Mouse (Mus musculus) C2C12 (cell line): ENCODE data around the gene Naa50. TPM values are rescaled to one million over a fixed set of nuclear protein-coding genes. Genes with fewer than 3 reads are reported as not detected.

Experiments used
- H3K27me3 ChIP-seq: one replicate; pipeline ENCODE4 v1.6.1; 2011; ENCODE audit not compliant: control insufficient read depth, insufficient read depth, insufficient read length
- H3K36me3 ChIP-seq: one replicate; pipeline ENCODE4 v1.6.1; 2011; ENCODE audit not compliant: control insufficient read depth, insufficient read depth
- H3K4me3 ChIP-seq: one replicate; pipeline ENCODE4 v1.5.1; 2011; ENCODE audit warnings: mild to moderate bottlenecking, control low read depth; ENCODE audit not compliant: poor library complexity, insufficient read depth, severe bottlenecking
- H3K79me2 ChIP-seq: one replicate; pipeline ENCODE4 v1.6.1; 2011; ENCODE audit not compliant: control insufficient read depth, insufficient read depth
- H3K79me3 ChIP-seq: one replicate; pipeline ENCODE4 v1.6.1; 2011; ENCODE audit warnings: low read depth, control low read depth
- H3ac ChIP-seq: one replicate; pipeline ENCODE3; 2011; ENCODE audit warnings: low read depth; ENCODE audit not compliant: control insufficient read depth, insufficient read length
- CEBPB ChIP-seq: IDR thresholded peaks from one replicate; pipeline ENCODE4 v1.6.1; 2011; ENCODE audit warnings: low read depth, mild to moderate bottlenecking, control low read depth, moderate library complexity
- CTCF ChIP-seq: IDR thresholded peaks from one replicate; pipeline ENCODE4 v1.5.1; 2011; ENCODE audit not compliant: control insufficient read depth, insufficient read depth, insufficient read length
- FOSL1 ChIP-seq: IDR thresholded peaks from one replicate; pipeline ENCODE4 v1.8.0; 2011; ENCODE audit warnings: mild to moderate bottlenecking, low read length; ENCODE audit not compliant: poor library complexity, insufficient read depth, severe bottlenecking
- MAX ChIP-seq: IDR thresholded peaks from one replicate; pipeline ENCODE4 v1.6.1; 2011; ENCODE audit warnings: mild to moderate bottlenecking, control low read depth
- MYOD1 ChIP-seq: IDR thresholded peaks from one replicate; pipeline ENCODE4 v1.6.1; 2011; ENCODE audit warnings: low read depth; ENCODE audit not compliant: control insufficient read depth, insufficient read length
- MYOG ChIP-seq: IDR thresholded peaks from one replicate; pipeline ENCODE4 v1.6.1; 2011; ENCODE audit not compliant: control insufficient read depth, insufficient read length; ENCODE audit errors: extremely low read depth
- USF1 ChIP-seq: IDR thresholded peaks from one replicate; pipeline ENCODE4 v1.6.1; 2011; ENCODE audit warnings: low read depth, mild to moderate bottlenecking, control low read depth, moderate library complexity
- polyA plus RNA-seq: library from polyadenylated mRNA; unstranded; fragments of >200 nt; fragmentation: generic; extraction: Trizol; gene quantifications from one replicate; pipeline ENCODE4 v1.2.1, GENCODE M21; 2012; ENCODE audit warnings: missing spikeins

The Naa50 gene
- polyA plus RNA-seq, 1 experiment: 34.8 TPM

DNA sequence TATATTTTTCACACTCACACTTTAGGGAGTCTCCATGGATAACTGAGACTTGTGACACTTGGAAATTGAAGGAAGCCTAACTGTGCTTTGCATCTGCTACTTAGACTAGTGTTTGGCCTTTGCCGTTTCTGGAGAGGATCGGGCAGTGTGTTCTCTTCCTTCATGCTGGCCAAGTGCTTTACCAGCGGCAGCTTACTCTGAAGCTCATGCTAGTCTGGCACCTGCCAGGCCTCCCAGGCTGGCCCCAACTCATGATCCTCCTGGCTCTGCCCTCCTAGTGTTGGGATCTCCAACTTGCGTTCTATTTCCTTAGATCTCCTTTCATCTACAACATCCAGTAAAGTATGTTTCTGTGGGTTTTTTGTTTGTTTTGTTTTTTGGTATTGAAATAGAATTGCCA, 60.5 kb downstream of the Naa50 start:
- Histone ChIP-seq H3K79me3 (no peaks in the 10 kb centered on the region), H3K27me3 (no peaks in the 10 kb centered on the region), H3K79me2 (no peaks in the 10 kb centered on the region), H3ac (no peak overlapping the region), H3K36me3 (no peaks in the 10 kb centered on the region), H3K4me3 (no peak overlapping the region)
- TF ChIP-seq USF1: no peak
- TF ChIP-seq MAX: no peak
- TF ChIP-seq CEBPB: no peak
- TF ChIP-seq MYOG: no peak
- no peak for TF ChIP-seq MYOD1
- no peak for TF ChIP-seq FOSL1
- no peak for TF ChIP-seq CTCF

- H3K4me3 ChIP-seq: no peak overlapping the region
- peaks cover 3% of the 10 kb centered on the region for H3K36me3 ChIP-seq
- H3K79me2 ChIP-seq: no peaks in the 10 kb centered on the region
Observed at GRCm38 (mm10) chr16:44204331-44204730, 64.7 kb downstream of the Naa50 start.

GRCm38 (mm10) chr16:44205973-44206372, 66.3 kb downstream of the Naa50 start:
- no peaks in the 10 kb centered on the region for H3K27me3 ChIP-seq
- H3K36me3 ChIP-seq: peaks cover 3% of the 10 kb centered on the region
- no peak for TF ChIP-seq USF1
- no peak for TF ChIP-seq CEBPB
- TF ChIP-seq MYOD1: no peak
- TF ChIP-seq FOSL1: no peak
- no peak for TF ChIP-seq MAX
- no peak overlapping the region for H3ac ChIP-seq
- H3K79me2 ChIP-seq: no peaks in the 10 kb centered on the region
- no peak overlapping the region for H3K4me3 ChIP-seq
- no peaks in the 10 kb centered on the region for H3K79me3 ChIP-seq

More at GRCm38 (mm10) chr16:44204331-44204730, 64.7 kb downstream of the Naa50 start:
- TF ChIP-seq FOSL1: no peak
- TF ChIP-seq MYOD1: no peak
- TF ChIP-seq MAX: no peak
- TF ChIP-seq USF1: no peak
- no peak for TF ChIP-seq MYOG
- Histone ChIP-seq H3K27me3 (no peaks in the 10 kb centered on the region), H3K79me3 (no peaks in the 10 kb centered on the region), H3ac (no peak overlapping the region)

- Histone ChIP-seq H3K79me3 (no peaks in the 10 kb centered on the region), H3K79me2 (no peaks in the 10 kb centered on the region), H3K36me3 (peaks cover 10% of the 10 kb centered on the region), H3K27me3 (no peaks in the 10 kb centered on the region), H3ac (no peak overlapping the region), H3K4me3 (no peak overlapping the region)
- TF ChIP-seq MAX: no peak
- no peak for TF ChIP-seq USF1
- no peak for TF ChIP-seq CTCF
- TF ChIP-seq MYOD1: no peak
- no peak for TF ChIP-seq MYOG
- TF ChIP-seq CEBPB: no peak
- TF ChIP-seq FOSL1: no peak
Observed at GRCm38 (mm10) chr16:44210156-44211053, 70.8 kb downstream of the Naa50 start.

GRCm38 (mm10) chr16:44211054-44211414, 71.4 kb downstream of the Naa50 start:
- H3K36me3 ChIP-seq: peaks cover 10% of the 10 kb centered on the region
- no peak for TF ChIP-seq USF1
- no peak for TF ChIP-seq CEBPB

GRCm38 (mm10) chr16:44212703-44213102, 73.1 kb downstream of the Naa50 start:
- Histone ChIP-seq H3ac (no peak overlapping the region), H3K79me3 (no peaks in the 10 kb centered on the region), H3K79me2 (no peaks in the 10 kb centered on the region), H3K4me3 (no peak overlapping the region), H3K27me3 (no peaks in the 10 kb centered on the region), H3K36me3 (peaks cover 14% of the 10 kb centered on the region)
- TF ChIP-seq FOSL1 (no peak), MAX (no peak), MYOG (no peak), CEBPB (no peak), CTCF (no peak), USF1 (no peak)

More at GRCm38 (mm10) chr16:44211054-44211414, 71.4 kb downstream of the Naa50 start:
- Histone ChIP-seq H3ac (no peak overlapping the region), H3K4me3 (no peak overlapping the region), H3K79me3 (no peaks in the 10 kb centered on the region), H3K27me3 (no peaks in the 10 kb centered on the region), H3K79me2 (no peaks in the 10 kb centered on the region)

Other genes starting within 250 kb of the Naa50 start
- 20.4 TPM for gene Qtrt2, start 213.0 kb upstream of the Naa50 start, polyA plus RNA-seq
- 0.02 TPM for gene Zdhhc23, start 160.0 kb upstream of the Naa50 start, polyA plus RNA-seq
- 0.06 TPM for gene Gramd1c, start 76.5 kb upstream of the Naa50 start, polyA plus RNA-seq
- gene Atp6v1a, start 125 bp upstream of the Naa50 start, polyA plus RNA-seq: 29.1 TPM
- 2.2 TPM for gene Usf3, start 33.4 kb downstream of the Naa50 start, polyA plus RNA-seq
- not detected for gene Sidt1, start 193.4 kb downstream of the Naa50 start, polyA plus RNA-seq
- gene Spice1, start 207.3 kb downstream of the Naa50 start, polyA plus RNA-seq: 3.1 TPM